Mouse (Mus musculus) gastrocnemius, adult 8-10 months (tissue): Measurements from ENCODE around the gene Snd1. TPM values are rescaled to one million over a fixed set of nuclear protein-coding genes. Genes with fewer than 3 reads are reported as not detected.
"Not testable (repeated sequence)": the region's sequence is repeated elsewhere in the genome, so short reads cannot be mapped to it uniquely, and the experiment has no call there.

Source experiments
- DNase-seq, 2 experiments: peaks; one replicate each; pipeline ENCODE4 v3.0.0; 2022; ENCODE audit warnings: low spot score in 2 of 2
- total RNA-seq, 4 experiments: library from RNA; stranded (reverse); gene quantifications; 2 replicates each; pipeline ENCODE4 v1.2.4; 2022

Gene Snd1
- total RNA-seq, 4 experiments from 2014 or later: 42.6 to 54.4 (median 50.1) TPM

GRCm38 (mm10) chr6:28895004-28895515 lies 420.1 kb downstream of the Snd1 start:
- DNase-seq: no peak

- DNase-seq: peak; percentile 18 to 19
Measured at GRCm38 (mm10) chr6:28895726-28896125, 420.8 kb downstream of the Snd1 start.

GRCm38 (mm10) chr6:28896762-28897320 lies 421.9 kb downstream of the Snd1 start:
- DNase-seq: no peak

GRCm38 (mm10) chr6:28897326-28898085 lies 422.6 kb downstream of the Snd1 start:
- no peak for DNase-seq

GRCm38 (mm10) chr6:28898836-28899235 lies 423.9 kb downstream of the Snd1 start:
- DNase-seq: peak; percentile 29 to 35

GRCm38 (mm10) chr6:28902573-28902972 lies 427.6 kb downstream of the Snd1 start:
- DNase-seq: no peak

- DNase-seq: no peak
Measured at GRCm38 (mm10) chr6:28904417-28904816, 429.5 kb downstream of the Snd1 start.

GRCm38 (mm10) chr6:28905301-28905700 lies 430.4 kb downstream of the Snd1 start:
- no peak for DNase-seq

- DNase-seq: no peak
Measured at GRCm38 (mm10) chr6:28909866-28910265, 434.9 kb downstream of the Snd1 start.

- no peak for DNase-seq
Measured at GRCm38 (mm10) chr6:28914981-28915380, 440.0 kb downstream of the Snd1 start.

- DNase-seq: no peak
Measured at GRCm38 (mm10) chr6:28916630-28917029, 441.7 kb downstream of the Snd1 start.

- no peak for DNase-seq
Measured at GRCm38 (mm10) chr6:28919346-28919745, 444.4 kb downstream of the Snd1 start.

GRCm38 (mm10) chr6:28922371-28922770 lies 447.4 kb downstream of the Snd1 start:
- no peak for DNase-seq

- DNase-seq: no peak
Measured at GRCm38 (mm10) chr6:28923091-28923824, 448.3 kb downstream of the Snd1 start.

- no peak for DNase-seq
Measured at GRCm38 (mm10) chr6:28923837-28924236, 448.9 kb downstream of the Snd1 start.

GRCm38 (mm10) chr6:28927987-28928386 lies 453.0 kb downstream of the Snd1 start:
- not testable (repeated sequence) for DNase-seq

GRCm38 (mm10) chr6:28929169-28929803 lies 454.3 kb downstream of the Snd1 start:
- DNase-seq: peak in 1 of 2 experiments; percentile 12

- DNase-seq: no peak
Measured at GRCm38 (mm10) chr6:28931234-28931633, 456.3 kb downstream of the Snd1 start.

- DNase-seq: no peak
Measured at GRCm38 (mm10) chr6:28931636-28932327, 456.8 kb downstream of the Snd1 start.

GRCm38 (mm10) chr6:28932328-28932937 lies 457.5 kb downstream of the Snd1 start:
- no peak for DNase-seq

GRCm38 (mm10) chr6:28935736-28936135 lies 460.8 kb downstream of the Snd1 start:
- DNase-seq: no peak
